Mouse (Mus musculus) gastrocnemius, postnatal 4 days (tissue): Measurements from ENCODE around the gene Nsrp1. TPM values are rescaled to one million over a fixed set of nuclear protein-coding genes. Genes with fewer than 3 reads are reported as not detected.

Source experiments
- DNase-seq, 2 experiments: peaks; one replicate each; pipeline ENCODE4 v3.0.0; 2021 to 2022; ENCODE audit warnings: low spot score in 2 of 2, mixed read lengths in 2 of 2
- total RNA-seq, 2 experiments: library from RNA; stranded (reverse); gene quantifications; 2 replicates each; pipeline ENCODE4 v1.2.3; 2021

Nsrp1 gene
- total RNA-seq, 2 experiments from 2014 or later: 15.9 to 16.2 TPM

- no peak for DNase-seq
Measured at GRCm38 (mm10) chr11:77061951-77062350, 16.3 kb downstream of the Nsrp1 start.

GRCm38 (mm10) chr11:77042816-77043215 lies 35.4 kb downstream of the Nsrp1 start:
- no peak for DNase-seq

- no peak for DNase-seq
Measured at GRCm38 (mm10) chr11:77041891-77042290, 36.3 kb downstream of the Nsrp1 start.

GRCm38 (mm10) chr11:77031151-77031934 lies 46.9 kb downstream of the Nsrp1 start:
- DNase-seq: no peak

GRCm38 (mm10) chr11:77028157-77028556 lies 50.1 kb downstream of the Nsrp1 start:
- DNase-seq: no peak

GRCm38 (mm10) chr11:77026559-77026958 lies 51.7 kb downstream of the Nsrp1 start:
- no peak for DNase-seq

GRCm38 (mm10) chr11:77021749-77022396 lies 56.4 kb downstream of the Nsrp1 start:
- no peak for DNase-seq

GRCm38 (mm10) chr11:77019539-77019938 lies 58.7 kb downstream of the Nsrp1 start:
- no peak for DNase-seq

- no peak for DNase-seq
Measured at GRCm38 (mm10) chr11:77018046-77018445, 60.2 kb downstream of the Nsrp1 start.

- no peak for DNase-seq
Measured at GRCm38 (mm10) chr11:77010762-77011475, 67.3 kb downstream of the Nsrp1 start.

- no peak for DNase-seq
Measured at GRCm38 (mm10) chr11:77009069-77010025, 68.9 kb downstream of the Nsrp1 start.

GRCm38 (mm10) chr11:77006616-77007015 lies 71.6 kb downstream of the Nsrp1 start:
- no peak for DNase-seq

- no peak for DNase-seq
Measured at GRCm38 (mm10) chr11:77005881-77006280, 72.4 kb downstream of the Nsrp1 start.

GRCm38 (mm10) chr11:77002361-77002760 lies 75.9 kb downstream of the Nsrp1 start:
- no peak for DNase-seq

GRCm38 (mm10) chr11:77000741-77001140 lies 77.5 kb downstream of the Nsrp1 start:
- DNase-seq: no peak

GRCm38 (mm10) chr11:76998705-76999226 lies 79.5 kb downstream of the Nsrp1 start:
- no peak for DNase-seq

- DNase-seq: no peak
Measured at GRCm38 (mm10) chr11:76997916-76998704, 80.1 kb downstream of the Nsrp1 start, which contains the start of gene Slc6a4. TSS of gene Slc6a4 (plus strand) at chr11:76998603.

- peak; percentile 56 to 64 for DNase-seq
Measured at GRCm38 (mm10) chr11:76997305-76997704, 80.9 kb downstream of the Nsrp1 start.

GRCm38 (mm10) chr11:76995966-76996672 lies 82.1 kb downstream of the Nsrp1 start:
- no peak for DNase-seq
